Mouse (Mus musculus) heart, embryonic 12.5 days (tissue): Measurements from ENCODE around the gene Hrh2. TPM values are rescaled to one million over a fixed set of nuclear protein-coding genes. Genes with fewer than 3 reads are reported as not detected.

Experiments
- ATAC-seq: fragments of 200-750 bp; cut with Nextera tagmentation; 2 replicates; pipeline ENCODE4 v1.8.0; 2017; ENCODE audit warnings: moderate TSS enrichment, moderate library complexity; ENCODE audit not compliant: insufficient number of reproducible peaks, low FRiP score
- H3K27ac ChIP-seq: fragments of 300-500 bp; sonication (generic); 2 replicates; pipeline ENCODE4 v1.5.1; 2016; ENCODE audit warnings: mild to moderate bottlenecking, moderate library complexity; ENCODE audit not compliant: poor library complexity, severe bottlenecking
- H3K27me3 ChIP-seq: fragments of 300-500 bp; sonication (generic); replicated peaks from 2 replicates; pipeline ENCODE4 v1.6.1; 2016; ENCODE audit warnings: mild to moderate bottlenecking, moderate library complexity
- H3K36me3 ChIP-seq: fragments of 300-500 bp; sonication (generic); 2 replicates; pipeline ENCODE4 v1.6.1; 2016; ENCODE audit warnings: mild to moderate bottlenecking, moderate library complexity
- H3K4me1 ChIP-seq: fragments of 300-500 bp; sonication (generic); replicated peaks from 2 replicates; pipeline ENCODE4 v1.6.1; 2016; ENCODE audit warnings: mild to moderate bottlenecking
- H3K4me2 ChIP-seq: fragments of 300-500 bp; sonication (generic); 2 replicates; pipeline ENCODE4 v1.6.1; 2016; ENCODE audit warnings: mild to moderate bottlenecking, moderate library complexity
- H3K4me3 ChIP-seq: fragments of 300-500 bp; sonication (generic); 2 replicates; pipeline ENCODE4 v1.5.1; 2016; ENCODE audit warnings: mild to moderate bottlenecking
- H3K9ac ChIP-seq: fragments of 300-500 bp; sonication (generic); 2 replicates; pipeline ENCODE4 v1.6.1; 2016; ENCODE audit warnings: mild to moderate bottlenecking, moderate library complexity
- H3K9me3 ChIP-seq: fragments of 300-500 bp; sonication (generic); replicated peaks from 2 replicates; pipeline ENCODE4 v1.6.1; 2016; ENCODE audit warnings: mild to moderate bottlenecking, moderate library complexity
- WGBS: fragments of 180-500 bp; shearing (Covaris S2); methylation state at CpG from one replicate; pipeline ENCODE4 v1.1.7; 2016; 5-methylcytosine and 5-hydroxymethylcytosine counted together
- polyA plus RNA-seq: library from polyadenylated mRNA; unstranded; fragments of >200 nt; fragmentation: Nextera tagmentation; extraction: Ambion mirVana; gene quantifications from 2 replicates; pipeline ENCODE4 v1.2.1, GENCODE M21; 2016

Hrh2 gene
- polyA plus RNA-seq, 1 experiment from 2014 or later: not detected

- H3K4me2 ChIP-seq: no peak overlapping the region
Observed at GRCm38 (mm10) chr13:54218341-54218740, 26.4 kb downstream of the Hrh2 start.

DNA sequence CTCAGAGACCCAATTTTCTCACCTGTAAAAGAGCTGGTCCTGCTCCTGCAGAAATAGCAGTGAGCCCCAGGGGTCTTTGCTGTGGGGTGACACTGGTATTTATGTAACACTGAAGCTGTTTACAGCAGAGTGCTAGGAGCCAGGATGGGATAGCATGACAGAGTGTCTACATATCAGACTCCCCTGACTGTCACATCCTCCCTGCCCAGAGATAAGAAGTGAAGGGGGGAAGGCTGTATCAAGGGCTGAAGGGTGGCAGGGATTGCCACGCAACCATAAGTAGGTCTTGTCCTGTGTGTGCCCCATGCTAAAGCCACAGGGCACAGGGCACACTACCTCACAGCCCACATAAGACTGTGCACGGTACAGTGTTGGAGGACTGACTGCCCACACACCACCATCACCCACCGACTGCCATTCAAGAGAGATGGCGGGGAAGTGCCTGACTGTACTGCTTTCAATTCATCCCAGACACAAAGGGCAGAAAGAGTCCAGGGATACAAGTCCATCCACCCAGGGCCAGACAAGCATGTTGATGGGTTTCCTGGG lies 29.8 kb downstream of the Hrh2 start:
- 59% methylated on average over 4 of the region's 4 CpGs for WGBS
- no peak overlapping the region for H3K4me3 ChIP-seq
- ATAC-seq: no peak

More at GRCm38 (mm10) chr13:54218341-54218740, 26.4 kb downstream of the Hrh2 start:
- Histone ChIP-seq H3K4me1 (no peaks in the 10 kb centered on the region), H3K27me3 (peaks cover 26% of the 10 kb centered on the region), H3K27ac (no peak overlapping the region), H3K9me3 (no peaks in the 10 kb centered on the region), H3K36me3 (no peaks in the 10 kb centered on the region), H3K9ac (no peak overlapping the region), H3K4me3 (no peak overlapping the region)
- no peak for ATAC-seq
- 50% methylated on average over 1 of the region's 1 CpGs for WGBS

GRCm38 (mm10) chr13:54222921-54223769 lies 31.2 kb downstream of the Hrh2 start:
- H3K4me2 ChIP-seq: no peak overlapping the region
- no peaks in the 10 kb centered on the region for H3K9me3 ChIP-seq
- no peaks in the 10 kb centered on the region for H3K36me3 ChIP-seq
- no peak overlapping the region for H3K27ac ChIP-seq
- no peak overlapping the region for H3K4me3 ChIP-seq
- WGBS: 48% methylated on average over 13 of the region's 13 CpGs
- H3K4me1 ChIP-seq: no peaks in the 10 kb centered on the region
- no peak for ATAC-seq
- H3K9ac ChIP-seq: no peak overlapping the region
- peaks cover 34% of the 10 kb centered on the region for H3K27me3 ChIP-seq

More for the DNA sequence above, 29.8 kb downstream of the Hrh2 start:
- no peak overlapping the region for H3K4me2 ChIP-seq
- no peaks in the 10 kb centered on the region for H3K9me3 ChIP-seq
- H3K27ac ChIP-seq: no peak overlapping the region
- no peaks in the 10 kb centered on the region for H3K36me3 ChIP-seq
- no peak overlapping the region for H3K9ac ChIP-seq
- H3K4me1 ChIP-seq: no peaks in the 10 kb centered on the region
- H3K27me3 ChIP-seq: peaks cover 28% of the 10 kb centered on the region

GRCm38 (mm10) chr13:54227916-54228483 lies 36.1 kb downstream of the Hrh2 start:
- no peak for ATAC-seq

GRCm38 (mm10) chr13:54230081-54230480 lies 38.2 kb downstream of the Hrh2 start:
- Histone ChIP-seq H3K27ac (no peak overlapping the region), H3K9me3 (no peaks in the 10 kb centered on the region), H3K9ac (no peak overlapping the region), H3K27me3 (peaks cover 25% of the 10 kb centered on the region), H3K4me1 (no peaks in the 10 kb centered on the region), H3K4me3 (no peak overlapping the region), H3K4me2 (no peak overlapping the region), H3K36me3 (no peaks in the 10 kb centered on the region)
- ATAC-seq: no peak
- 85% methylated on average over 6 of the region's 6 CpGs for WGBS

More at GRCm38 (mm10) chr13:54227916-54228483, 36.1 kb downstream of the Hrh2 start:
- H3K27me3 ChIP-seq: peaks cover 23% of the 10 kb centered on the region
- 0 out of 2 replicates have a peak overlapping the region, but pooled peaks have one; percentile 27 for H3K4me2 ChIP-seq
- no peak overlapping the region for H3K4me3 ChIP-seq
- H3K36me3 ChIP-seq: no peaks in the 10 kb centered on the region
- no peak overlapping the region for H3K9ac ChIP-seq
- H3K9me3 ChIP-seq: no peaks in the 10 kb centered on the region
- no peaks in the 10 kb centered on the region for H3K4me1 ChIP-seq
- H3K27ac ChIP-seq: no peak overlapping the region
- WGBS: 18% methylated on average over 13 of the region's 13 CpGs

DNA sequence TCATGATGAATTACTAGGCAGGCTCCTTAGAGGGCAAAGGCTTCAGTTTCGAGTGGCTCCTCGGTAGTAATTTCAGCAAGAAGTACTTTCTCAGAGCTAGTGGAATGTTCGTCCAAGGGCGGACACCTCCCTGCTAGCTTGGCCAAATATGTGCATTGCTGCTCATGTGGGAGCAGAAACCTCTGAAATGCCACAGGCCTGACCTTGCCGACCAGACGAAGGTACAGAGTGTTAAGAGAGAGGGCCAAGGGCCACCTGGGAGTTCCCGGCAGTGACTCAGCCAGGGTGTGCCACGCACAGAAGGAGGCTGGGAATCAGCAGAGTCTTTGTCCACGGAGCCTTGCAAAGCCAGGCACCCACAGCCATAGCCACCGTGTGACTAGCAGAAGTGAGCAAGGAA lies 39.9 kb downstream of the Hrh2 start:
- no peak overlapping the region for H3K4me3 ChIP-seq
- H3K4me2 ChIP-seq: no peak overlapping the region
- H3K27me3 ChIP-seq: peaks cover 15% of the 10 kb centered on the region
- no peak overlapping the region for H3K9ac ChIP-seq
- no peaks in the 10 kb centered on the region for H3K9me3 ChIP-seq
- 54% methylated on average over 10 of the region's 10 CpGs for WGBS
- no peaks in the 10 kb centered on the region for H3K36me3 ChIP-seq
- H3K4me1 ChIP-seq: no peaks in the 10 kb centered on the region
- H3K27ac ChIP-seq: no peak overlapping the region
- ATAC-seq: no peak

DNA sequence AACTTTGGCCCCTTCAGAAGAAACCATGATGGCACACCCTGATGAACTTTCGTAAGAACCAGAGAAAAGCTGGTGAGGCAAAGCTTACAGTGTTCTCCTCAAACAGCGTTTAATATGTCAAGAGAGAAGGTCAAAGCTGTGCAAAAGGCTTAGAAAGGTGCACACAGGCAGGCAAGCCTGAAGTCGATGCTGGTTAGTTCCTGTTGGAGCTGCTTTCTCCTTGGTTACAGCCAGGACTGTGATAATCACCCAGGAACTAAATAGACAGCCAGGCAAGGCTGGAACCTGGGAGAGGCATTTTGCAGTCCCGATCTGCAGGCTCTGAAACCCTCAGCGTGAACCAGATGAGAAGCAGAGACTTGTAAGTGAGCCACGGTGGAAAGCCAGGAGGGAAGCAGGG lies 45.6 kb downstream of the Hrh2 start:
- Histone ChIP-seq H3K27me3 (peaks cover 9% of the 10 kb centered on the region), H3K36me3 (no peaks in the 10 kb centered on the region), H3K9me3 (no peaks in the 10 kb centered on the region), H3K4me2 (no peak overlapping the region), H3K4me3 (no peak overlapping the region), H3K27ac (no peak overlapping the region), H3K9ac (no peak overlapping the region), H3K4me1 (peaks cover 10% of the 10 kb centered on the region)
- ATAC-seq: no peak
- WGBS: 60% methylated on average over 6 of the region's 6 CpGs

- H3K27me3 ChIP-seq: peaks cover 3% of the 10 kb centered on the region; the same call in 1 of the 2 replicates
- no peak overlapping the region for H3K27ac ChIP-seq
- no peaks in the 10 kb centered on the region for H3K9me3 ChIP-seq
- peaks cover 10% of the 10 kb centered on the region for H3K4me1 ChIP-seq
- no peak overlapping the region for H3K4me3 ChIP-seq
- H3K36me3 ChIP-seq: no peaks in the 10 kb centered on the region
- 29% methylated on average over 14 of the region's 14 CpGs for WGBS
- H3K4me2 ChIP-seq: peak overlapping the region; percentile 37
- no peak overlapping the region for H3K9ac ChIP-seq
- ATAC-seq: no peak
Observed at GRCm38 (mm10) chr13:54238585-54239323, 46.8 kb downstream of the Hrh2 start.

DNA sequence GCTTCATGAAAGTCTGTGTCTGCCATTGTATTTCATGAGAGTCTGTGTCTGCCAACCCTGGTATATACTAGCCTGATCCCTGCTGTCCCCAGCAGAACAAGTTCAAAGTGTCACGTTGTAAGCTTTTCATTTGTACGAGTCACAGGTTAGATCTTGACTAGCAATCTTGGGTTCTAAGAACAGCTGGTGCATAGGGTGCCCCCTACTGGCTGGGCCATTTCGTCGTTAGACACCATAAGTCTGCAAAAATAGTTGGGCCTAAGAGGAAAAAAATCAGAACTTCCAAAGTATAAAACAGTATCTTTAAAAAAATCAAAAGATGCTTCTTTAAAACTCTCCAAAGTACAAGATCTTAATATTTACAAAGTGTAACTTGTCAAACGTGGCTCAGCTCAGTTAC lies 50.5 kb downstream of the Hrh2 start:
- H3K27me3 ChIP-seq: peaks cover 19% of the 10 kb centered on the region
- H3K9ac ChIP-seq: no peak overlapping the region
- H3K4me2 ChIP-seq: no peak overlapping the region
- no peak for ATAC-seq
- no peaks in the 10 kb centered on the region for H3K9me3 ChIP-seq
- peaks cover 10% of the 10 kb centered on the region for H3K4me1 ChIP-seq
- no peak overlapping the region for H3K27ac ChIP-seq
- H3K36me3 ChIP-seq: no peaks in the 10 kb centered on the region
- H3K4me3 ChIP-seq: no peak overlapping the region
- WGBS: 58% methylated on average over 5 of the region's 5 CpGs

- H3K4me1 ChIP-seq: peaks cover 17% of the 10 kb centered on the region
Observed at GRCm38 (mm10) chr13:54245204-54245603, 53.3 kb downstream of the Hrh2 start.

DNA sequence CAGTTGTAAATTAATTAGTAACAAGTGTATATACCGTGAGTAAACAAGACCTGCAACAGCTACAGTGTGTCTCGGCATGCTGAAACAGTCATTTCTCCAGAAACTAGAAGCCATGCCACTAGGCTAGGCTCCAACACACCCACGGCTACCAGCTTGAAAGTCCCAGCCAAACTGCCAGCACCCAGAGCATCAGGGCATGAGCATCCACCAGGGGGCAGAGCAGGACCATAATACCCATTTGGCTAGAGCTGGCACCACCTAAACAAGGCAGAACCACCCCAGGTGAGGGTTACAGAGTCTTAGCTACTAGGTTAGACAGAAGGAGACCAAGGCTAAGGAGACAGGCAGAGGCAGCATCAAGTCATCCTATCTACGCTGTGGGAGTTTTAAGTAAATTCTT lies 55.6 kb downstream of the Hrh2 start:
- WGBS: 20% methylated on average over 4 of the region's 4 CpGs
- peaks cover 17% of the 10 kb centered on the region for H3K4me1 ChIP-seq
- H3K9me3 ChIP-seq: no peaks in the 10 kb centered on the region
- no peaks in the 10 kb centered on the region for H3K36me3 ChIP-seq
- peaks cover 32% of the 10 kb centered on the region for H3K27me3 ChIP-seq
- no peak overlapping the region for H3K9ac ChIP-seq
- no peak overlapping the region for H3K4me2 ChIP-seq
- no peak for ATAC-seq
- no peak overlapping the region for H3K4me3 ChIP-seq
- no peak overlapping the region for H3K27ac ChIP-seq

More at GRCm38 (mm10) chr13:54245204-54245603, 53.3 kb downstream of the Hrh2 start:
- no peak overlapping the region for H3K4me3 ChIP-seq
- no peaks in the 10 kb centered on the region for H3K36me3 ChIP-seq
- H3K9me3 ChIP-seq: no peaks in the 10 kb centered on the region
- WGBS: 73% methylated on average over 5 of the region's 5 CpGs
- ATAC-seq: no peak
- H3K27me3 ChIP-seq: peaks cover 21% of the 10 kb centered on the region
- no peak overlapping the region for H3K27ac ChIP-seq
- no peak overlapping the region for H3K4me2 ChIP-seq
- no peak overlapping the region for H3K9ac ChIP-seq
